Mouse (Mus musculus): Measurements from ENCODE around the gene Stk10. TPM values are rescaled to one million over a fixed set of nuclear protein-coding genes. Genes with fewer than 3 reads are reported as not detected.

The Stk10 gene
- polyA plus RNA-seq, 1 experiment: 82.8 TPM

- 83% methylated on average over 10 of the region's 10 CpGs for WGBS
Measured at GRCm38 (mm10) chr11:32547391-32547947, 14.4 kb downstream of the Stk10 start.

GRCm38 (mm10) chr11:32548240-32548639 is 15.1 kb downstream of the Stk10 start:
- Histone ChIP-seq H3K36me3 (ENCODE audit: control insufficient read depth, insufficient read depth, low read length) (peaks cover 12% of the 10 kb centered on the region), H3K4me3 (ENCODE audit: extremely low read depth, insufficient read depth, insufficient read length) (no peak overlapping the region), H3K27ac (ENCODE audit: insufficient read depth, low read length) (peak overlapping the region; percentile 2; the same call in 1 of the 2 replicates), H3K27me3 (ENCODE audit: control insufficient read depth, insufficient read depth, low read length) (no peaks in the 10 kb centered on the region), H3K4me1 (ENCODE audit: control insufficient read depth, insufficient read depth, insufficient read length) (peaks cover 52% of the 10 kb centered on the region; the same call in 1 of the 2 replicates)
- WGBS: 83% methylated on average over 4 of the region's 4 CpGs
- TF ChIP-seq POLR2A (IDR thresholded peaks at IDR 0.05; ENCODE audit: low read depth, low read length): no peak
- no peak for TF ChIP-seq CTCF (IDR thresholded peaks at IDR 0.05; ENCODE audit: extremely low read depth, insufficient read depth, insufficient read length, insufficient replicate concordance)
- no peak for DNase-seq (ENCODE audit: low read depth in 1 of 2, low spot score in 2 of 2)

More at GRCm38 (mm10) chr11:32547391-32547947, 14.4 kb downstream of the Stk10 start:
- H3K27me3 ChIP-seq (ENCODE audit: control insufficient read depth, insufficient read depth, low read length): no peaks in the 10 kb centered on the region
- no peak overlapping the region for H3K4me3 ChIP-seq (ENCODE audit: extremely low read depth, insufficient read depth, insufficient read length)
- no peak for DNase-seq (ENCODE audit: low read depth in 1 of 2, low spot score in 2 of 2)
- peak overlapping the region; percentile 24; the same call in 1 of the 2 replicates for H3K27ac ChIP-seq (ENCODE audit: insufficient read depth, low read length)
- no peak for TF ChIP-seq CTCF (IDR thresholded peaks at IDR 0.05; ENCODE audit: extremely low read depth, insufficient read depth, insufficient read length, insufficient replicate concordance)
- no peak for TF ChIP-seq POLR2A (IDR thresholded peaks at IDR 0.05; ENCODE audit: low read depth, low read length)
- peaks cover 48% of the 10 kb centered on the region; the same call in 1 of the 2 replicates for H3K4me1 ChIP-seq (ENCODE audit: control insufficient read depth, insufficient read depth, insufficient read length)
- peaks cover 12% of the 10 kb centered on the region for H3K36me3 ChIP-seq (ENCODE audit: control insufficient read depth, insufficient read depth, low read length)

GRCm38 (mm10) chr11:32549236-32549635 is 16.1 kb downstream of the Stk10 start:
- TF ChIP-seq CTCF (IDR thresholded peaks at IDR 0.05; ENCODE audit: extremely low read depth, insufficient read depth, insufficient read length, insufficient replicate concordance) (no peak), POLR2A (IDR thresholded peaks at IDR 0.05; ENCODE audit: low read depth, low read length) (no peak)
- no peak for DNase-seq (ENCODE audit: low read depth in 1 of 2, low spot score in 2 of 2)
- H3K27me3 ChIP-seq (ENCODE audit: control insufficient read depth, insufficient read depth, low read length): no peaks in the 10 kb centered on the region
- H3K36me3 ChIP-seq (ENCODE audit: control insufficient read depth, insufficient read depth, low read length): peaks cover 9% of the 10 kb centered on the region
- no peak overlapping the region for H3K4me3 ChIP-seq (ENCODE audit: extremely low read depth, insufficient read depth, insufficient read length)
- H3K27ac ChIP-seq (ENCODE audit: insufficient read depth, low read length): peak overlapping the region; percentile 43
- 83% methylated on average over 6 of the region's 6 CpGs for WGBS
- peaks cover 57% of the 10 kb centered on the region for H3K4me1 ChIP-seq (ENCODE audit: control insufficient read depth, insufficient read depth, insufficient read length)

DNA sequence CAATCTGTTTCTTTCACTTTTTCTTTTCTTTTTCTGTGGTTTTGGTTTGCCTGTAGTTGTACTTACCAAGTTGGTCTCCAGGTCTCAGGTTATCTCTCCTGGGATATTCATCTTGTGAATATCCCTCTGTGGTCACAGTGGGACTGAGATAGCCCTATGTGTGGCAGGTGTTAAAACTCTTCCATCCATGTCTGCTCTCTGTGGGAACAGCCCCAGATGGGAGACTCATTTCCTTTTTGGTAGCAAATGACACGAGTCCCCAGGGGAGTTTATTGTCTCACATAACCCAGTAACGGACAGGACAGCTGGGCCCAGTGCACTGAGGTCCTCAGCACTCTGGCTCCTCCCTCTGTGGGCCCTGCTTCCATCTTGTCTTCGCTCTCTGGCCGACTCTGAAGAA is 17.0 kb downstream of the Stk10 start:
- no peak for DNase-seq (ENCODE audit: low read depth in 1 of 2, low spot score in 2 of 2)
- WGBS: 34% methylated on average over 4 of the region's 4 CpGs
- Histone ChIP-seq H3K27me3 (ENCODE audit: control insufficient read depth, insufficient read depth, low read length) (no peaks in the 10 kb centered on the region), H3K27ac (ENCODE audit: insufficient read depth, low read length) (peak overlapping the region; percentile 46), H3K36me3 (ENCODE audit: control insufficient read depth, insufficient read depth, low read length) (peaks cover 6% of the 10 kb centered on the region; the same call in 1 of the 2 replicates), H3K4me3 (ENCODE audit: extremely low read depth, insufficient read depth, insufficient read length) (no peak overlapping the region), H3K4me1 (ENCODE audit: control insufficient read depth, insufficient read depth, insufficient read length) (peaks cover 58% of the 10 kb centered on the region)
- TF ChIP-seq POLR2A (IDR thresholded peaks at IDR 0.05; ENCODE audit: low read depth, low read length): no peak
- no peak for TF ChIP-seq CTCF (IDR thresholded peaks at IDR 0.05; ENCODE audit: extremely low read depth, insufficient read depth, insufficient read length, insufficient replicate concordance)

DNA sequence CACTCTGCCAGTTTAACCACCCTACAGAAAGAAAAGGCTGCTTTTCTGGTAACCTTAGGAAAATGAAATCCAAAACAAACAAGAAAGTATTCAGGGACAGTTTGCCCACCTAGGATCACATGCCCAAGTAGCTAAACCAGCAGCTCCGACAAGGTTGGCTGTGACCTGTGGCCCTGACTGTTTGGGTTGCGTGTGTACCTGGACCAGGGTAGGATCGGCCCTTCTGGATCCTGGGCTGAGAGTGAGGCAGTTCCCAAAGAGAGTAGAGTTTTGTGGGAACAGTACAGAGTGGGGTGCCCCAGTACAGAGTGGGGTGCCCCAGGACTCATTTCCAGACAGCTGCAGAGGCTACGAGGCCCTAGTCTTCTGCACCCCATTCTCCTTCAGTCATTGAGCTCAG is 18.0 kb downstream of the Stk10 start:
- H3K4me3 ChIP-seq (ENCODE audit: extremely low read depth, insufficient read depth, insufficient read length): no peak overlapping the region
- DNase-seq (ENCODE audit: low read depth in 1 of 2, low spot score in 2 of 2): no peak
- peaks cover 64% of the 10 kb centered on the region for H3K4me1 ChIP-seq (ENCODE audit: control insufficient read depth, insufficient read depth, insufficient read length)
- H3K36me3 ChIP-seq (ENCODE audit: control insufficient read depth, insufficient read depth, low read length): peaks cover 8% of the 10 kb centered on the region
- H3K27me3 ChIP-seq (ENCODE audit: control insufficient read depth, insufficient read depth, low read length): no peaks in the 10 kb centered on the region
- 87% methylated on average over 4 of the region's 4 CpGs for WGBS
- no peak for TF ChIP-seq POLR2A (IDR thresholded peaks at IDR 0.05; ENCODE audit: low read depth, low read length)
- TF ChIP-seq CTCF (IDR thresholded peaks at IDR 0.05; ENCODE audit: extremely low read depth, insufficient read depth, insufficient read length, insufficient replicate concordance): no peak
- peak overlapping the region; percentile 43; the same call in 1 of the 2 replicates for H3K27ac ChIP-seq (ENCODE audit: insufficient read depth, low read length)

DNA sequence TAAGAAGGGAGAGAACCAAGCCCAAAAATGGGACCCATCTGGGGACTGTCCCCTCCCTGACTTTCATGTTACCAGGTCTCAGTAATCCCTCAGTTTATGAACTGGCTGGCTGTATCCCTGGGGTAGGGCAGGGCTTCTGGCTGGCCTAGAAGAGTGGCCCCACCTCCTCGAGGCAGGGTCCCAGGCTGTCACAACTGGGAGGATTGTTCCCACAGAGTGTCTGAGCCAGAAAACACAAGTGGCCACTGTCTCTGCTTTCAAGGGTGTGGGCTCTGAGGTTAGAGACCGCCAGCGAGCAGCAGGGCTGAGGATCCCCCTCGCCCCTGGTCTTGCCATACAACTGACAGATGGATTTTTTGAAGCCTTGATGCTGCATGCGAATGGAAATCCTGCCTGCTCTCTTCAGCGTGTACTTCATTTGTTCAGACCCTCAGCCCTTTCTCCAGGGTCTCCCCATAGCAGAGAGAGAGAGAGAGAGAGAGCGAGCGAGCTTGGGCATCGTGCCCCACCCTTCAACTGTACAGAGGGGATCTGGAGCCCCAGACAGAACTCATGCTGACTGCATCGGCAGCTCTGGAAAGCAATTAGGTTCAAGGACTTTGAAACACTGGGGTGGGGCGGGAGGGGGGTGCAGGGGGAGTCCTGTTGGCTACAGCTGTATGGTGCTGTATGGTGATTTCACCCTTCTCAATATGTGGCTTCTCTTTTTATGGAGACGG is 18.6 kb downstream of the Stk10 start:
- Histone ChIP-seq H3K27ac (ENCODE audit: insufficient read depth, low read length) (peak overlapping the region; percentile 85), H3K4me3 (ENCODE audit: extremely low read depth, insufficient read depth, insufficient read length) (no peak overlapping the region), H3K36me3 (ENCODE audit: control insufficient read depth, insufficient read depth, low read length) (peaks cover 10% of the 10 kb centered on the region), H3K4me1 (ENCODE audit: control insufficient read depth, insufficient read depth, insufficient read length) (peaks cover 71% of the 10 kb centered on the region), H3K27me3 (ENCODE audit: control insufficient read depth, insufficient read depth, low read length) (no peaks in the 10 kb centered on the region)
- TF ChIP-seq POLR2A (IDR thresholded peaks at IDR 0.05; ENCODE audit: low read depth, low read length): no peak
- no peak for TF ChIP-seq CTCF (IDR thresholded peaks at IDR 0.05; ENCODE audit: extremely low read depth, insufficient read depth, insufficient read length, insufficient replicate concordance)
- 77% methylated on average over 12 of the region's 12 CpGs for WGBS
- no peak for DNase-seq (ENCODE audit: low read depth in 1 of 2, low spot score in 2 of 2)
